Mouse (Mus musculus) right cerebral cortex, postnatal 10 days (tissue): ENCODE results near the gene Sema3d.
A peak's percentile ranks its signal among the peaks of the same experiment; 100 is the strongest.

Experiments used
- DNase-seq, 2 experiments: peaks; one replicate each; pipeline ENCODE4 v3.0.0; 2021; ENCODE audit warnings: low spot score in 2 of 2

The Sema3d gene

GRCm38 (mm10) chr5:12499037-12499436 is 115.9 kb downstream of the Sema3d start:
- DNase-seq: no peak

GRCm38 (mm10) chr5:12499791-12500504 is 116.8 kb downstream of the Sema3d start:
- DNase-seq: no peak

GRCm38 (mm10) chr5:12512471-12512870 is 129.3 kb downstream of the Sema3d start:
- no peak for DNase-seq

GRCm38 (mm10) chr5:12515283-12515682 is 132.1 kb downstream of the Sema3d start:
- no peak for DNase-seq

GRCm38 (mm10) chr5:12525235-12525767 is 142.1 kb downstream of the Sema3d start:
- DNase-seq: no peak

- DNase-seq: no peak
These were observed 145.4 kb downstream of the Sema3d start for GRCm38 (mm10) chr5:12528596-12528995.

- DNase-seq: no peak
These were observed 146.6 kb downstream of the Sema3d start for GRCm38 (mm10) chr5:12529771-12530170.

- peak; percentile 32 to 54 for DNase-seq
These were observed 158.1 kb downstream of the Sema3d start for GRCm38 (mm10) chr5:12541268-12541667.

- DNase-seq: no peak
These were observed 166.0 kb downstream of the Sema3d start for GRCm38 (mm10) chr5:12549046-12549669.

GRCm38 (mm10) chr5:12555401-12555800 is 172.2 kb downstream of the Sema3d start:
- DNase-seq: no peak

- DNase-seq: no peak
These were observed 174.7 kb downstream of the Sema3d start for GRCm38 (mm10) chr5:12557889-12558288.

- no peak for DNase-seq
These were observed 178.6 kb downstream of the Sema3d start for GRCm38 (mm10) chr5:12561740-12562139.

GRCm38 (mm10) chr5:12562204-12562603 is 179.0 kb downstream of the Sema3d start:
- DNase-seq: peak; percentile 64 to 72

GRCm38 (mm10) chr5:12563132-12563531 is 179.9 kb downstream of the Sema3d start:
- no peak for DNase-seq

- peak; percentile 44 to 47 for DNase-seq
These were observed 181.5 kb downstream of the Sema3d start for GRCm38 (mm10) chr5:12564602-12565220.

- DNase-seq: no peak
These were observed 183.4 kb downstream of the Sema3d start for GRCm38 (mm10) chr5:12566568-12566967.

- no peak for DNase-seq
These were observed 191.4 kb downstream of the Sema3d start for GRCm38 (mm10) chr5:12574551-12574950.

GRCm38 (mm10) chr5:12575262-12575661 is 192.1 kb downstream of the Sema3d start:
- no peak for DNase-seq

GRCm38 (mm10) chr5:12579752-12580151 is 196.6 kb downstream of the Sema3d start:
- DNase-seq: no peak

- DNase-seq: no peak
These were observed 199.4 kb downstream of the Sema3d start for GRCm38 (mm10) chr5:12582540-12582939.

GRCm38 (mm10) chr5:12583293-12583834 is 200.2 kb downstream of the Sema3d start:
- DNase-seq: no peak

GRCm38 (mm10) chr5:12584886-12585285 is 201.7 kb downstream of the Sema3d start:
- no peak for DNase-seq
